Mouse (Mus musculus): ENCODE data around the gene Ikzf1.

The Ikzf1 gene

GRCm38 (mm10) chr11:11805951-11806350, 121.1 kb downstream of the Ikzf1 start:
- in situ Hi-C loops (cut with MboI, MseI) = no loop called here

- in situ Hi-C loops (cut with MboI, MseI) = no loop called here
These were observed 123.4 kb downstream of the Ikzf1 start for GRCm38 (mm10) chr11:11808035-11808819.

- in situ Hi-C loops (cut with MboI, MseI) = no loop called here
These were observed 124.1 kb downstream of the Ikzf1 start, which contains the start of gene Fignl1 for GRCm38 (mm10) chr11:11808820-11809403. Gene Fignl1, minus strand, starts transcription at chr11:11808962.

- in situ Hi-C loops (cut with MboI, MseI) = loop anchor here (5.0 kb wide), 3 partner anchors 78 to 483 kb away; no protein-coding TSS in a partner anchor
These were observed 124.8 kb downstream of the Ikzf1 start for GRCm38 (mm10) chr11:11809404-11810175.

GRCm38 (mm10) chr11:11811906-11812480, 127.2 kb downstream of the Ikzf1 start:
- in situ Hi-C loops (cut with MboI, MseI) = loop anchor here (5.0 kb wide), 3 partner anchors 75 to 480 kb away; no protein-coding TSS in a partner anchor

GRCm38 (mm10) chr11:11815737-11816136, 130.9 kb downstream of the Ikzf1 start:
- in situ Hi-C loops (cut with MboI, MseI) = no loop called here

GRCm38 (mm10) chr11:11818797-11819196, 134.0 kb downstream of the Ikzf1 start:
- in situ Hi-C loops (cut with MboI, MseI) = no loop called here

GRCm38 (mm10) chr11:11819206-11819605, 134.4 kb downstream of the Ikzf1 start:
- in situ Hi-C loops (cut with MboI, MseI) = no loop called here

- in situ Hi-C loops (cut with MboI, MseI) = no loop called here
These were observed 135.4 kb downstream of the Ikzf1 start for GRCm38 (mm10) chr11:11820251-11820650.

GRCm38 (mm10) chr11:11820737-11821136, 135.9 kb downstream of the Ikzf1 start:
- in situ Hi-C loops (cut with MboI, MseI) = no loop called here

GRCm38 (mm10) chr11:11821387-11821975, 136.7 kb downstream of the Ikzf1 start:
- in situ Hi-C loops (cut with MboI, MseI) = no loop called here
